Comparison of ENCODE assay signal across 9 mouse cellular contexts in genomic region chr8:57333483-57333770, GRCm38 (mm10). TPM values are rescaled to one million over a fixed set of nuclear protein-coding genes. Genes with fewer than 3 reads are reported as not detected.
DNase-seq lines count a peak whose midpoint lies in the region; ATAC-seq and TF ChIP-seq lines count a peak whose summit lies in the region.
"Had no signal": no experiment of that assay in that cellular context is flagged by ENCODE, and none has a peak within 500 bp of the region (broad histone marks: within the 10 kb centered on the region; RNA-seq: fewer than 3 reads in every experiment).

No protein-coding gene starts in this region.

- peak overlapping the region; percentile 45 for H3K4me2 ChIP-seq in embryonic facial prominence, embryonic 15.5 days (replicated peaks)
- H3K4me2 ChIP-seq in intestine, postnatal 0 days (replicated peaks; ENCODE audit: low read depth): peak overlapping the region; percentile 52

- no peak for DNase-seq in kidney, adult 2 months
- DNase-seq in kidney, adult 9 months: no peak
- DNase-seq in ES-CJ7 (ENCODE audit: low read depth, low spot score): peak; percentile 63
- no peak for DNase-seq in adrenal gland, postnatal 14 days
- no peak for DNase-seq in layer of hippocampus, adult 18-20 months (ENCODE audit: low spot score in 2 of 2)
- DNase-seq in right cerebral cortex, postnatal 25 days: no peak
- DNase-seq: lung, postnatal 10 days had no signal

- no peaks in the 10 kb centered on the region for H3K4me1 ChIP-seq in kidney, adult 2 months (ENCODE audit: control insufficient read depth, insufficient read depth, low read length)
- peaks cover 20% of the 10 kb centered on the region for H3K4me1 ChIP-seq in embryonic facial prominence, embryonic 15.5 days
- H3K4me1 ChIP-seq in intestine, postnatal 0 days (replicated peaks; ENCODE audit: control insufficient read depth, insufficient read depth, low read length): no peaks in the 10 kb centered on the region

- TF ChIP-seq CTCF in kidney, adult 2 months (conservative IDR thresholded peaks at IDR 0.05; ENCODE audit: insufficient read depth, insufficient read length, low read depth, low read length): 0 out of 2 replicates have a peak, but pooled peaks have one; percentile 5
- peak; percentile 50 for TF ChIP-seq CTCF in intestine, postnatal 0 days (IDR thresholded peaks at IDR 0.05; ENCODE audit: low read depth)

- no peak for TF ChIP-seq POLR2A in kidney, adult 2 months (IDR thresholded peaks at IDR 0.05; ENCODE audit: low read depth, low read length)

- ATAC-seq in embryonic facial prominence, embryonic 15.5 days (ENCODE audit: insufficient number of reproducible peaks, low FRiP score, low TSS enrichment, low read depth): no peak
- no peak for ATAC-seq in intestine, postnatal 0 days

- no peaks in the 10 kb centered on the region for H3K36me3 ChIP-seq in kidney, adult 2 months (ENCODE audit: control insufficient read depth, insufficient read depth, low read length)
- no peaks in the 10 kb centered on the region for H3K36me3 ChIP-seq in embryonic facial prominence, embryonic 15.5 days
- H3K36me3 ChIP-seq in intestine, postnatal 0 days (ENCODE audit: control insufficient read depth, insufficient read depth): no peaks in the 10 kb centered on the region

- H3K4me3 ChIP-seq in kidney, adult 2 months (ENCODE audit: insufficient read depth, low read depth, low read length): no peak overlapping the region
- peak overlapping the region; percentile 33 for H3K4me3 ChIP-seq in embryonic facial prominence, embryonic 15.5 days (replicated peaks)
- peak overlapping the region; percentile 35 for H3K4me3 ChIP-seq in intestine, postnatal 0 days (ENCODE audit: low read depth, low read length)

- no peak overlapping the region for H3K27ac ChIP-seq in kidney, adult 2 months (ENCODE audit: insufficient read depth, low read depth, low read length)
- peak overlapping the region; percentile 79; the same call in 1 of the 2 replicates for H3K27ac ChIP-seq in embryonic facial prominence, embryonic 15.5 days (replicated peaks)
- H3K27ac ChIP-seq in intestine, postnatal 0 days (ENCODE audit: low read depth, low read length): no peak overlapping the region

- WGBS in kidney, adult 2 months: 3% methylated on average over 9 of the region's 9 CpGs
- 2% methylated on average over 9 of the region's 9 CpGs for WGBS in embryonic facial prominence, embryonic 15.5 days
- 5% methylated on average over 9 of the region's 9 CpGs for WGBS in intestine, postnatal 0 days

- no peak overlapping the region; the same call in 1 of the 2 replicates for H3K9ac ChIP-seq in embryonic facial prominence, embryonic 15.5 days
- no peak overlapping the region for H3K9ac ChIP-seq in intestine, postnatal 0 days (ENCODE audit: low read depth, low read length)

- peaks cover 12% of the 10 kb centered on the region for H3K27me3 ChIP-seq in kidney, adult 2 months (replicated peaks; ENCODE audit: control insufficient read depth, insufficient read depth, low read length)
- H3K27me3 ChIP-seq in embryonic facial prominence, embryonic 15.5 days: peaks cover 94% of the 10 kb centered on the region
- peaks cover 82% of the 10 kb centered on the region for H3K27me3 ChIP-seq in intestine, postnatal 0 days (replicated peaks; ENCODE audit: control insufficient read depth, insufficient read depth, low read length)

- H3K9me3 ChIP-seq in embryonic facial prominence, embryonic 15.5 days (replicated peaks): no peaks in the 10 kb centered on the region
- H3K9me3 ChIP-seq in intestine, postnatal 0 days (ENCODE audit: control insufficient read depth): no peaks in the 10 kb centered on the region

RNA-seq across cellular contexts. Expression of gene Hand2, which starts 12.6 kb away (rescaled TPM):
- polyA plus RNA-seq in kidney, adult 2 months (2012; rRNA removed): 0.23 and 0.33 TPM in 2 replicates
- polyA plus RNA-seq in embryonic facial prominence, embryonic 15.5 days (2015; fragmentation: Nextera tagmentation; extraction: Ambion mirVana): 2.3 and 3.8 TPM in 2 replicates
- 3.5 and 3.9 TPM in 2 replicates for polyA plus RNA-seq in intestine, postnatal 0 days (2015; fragmentation: Nextera tagmentation; extraction: Ambion mirVana)
- total RNA-seq in adrenal gland, postnatal 14 days (2021): 35.6 and 40.2 TPM in 2 replicates
- total RNA-seq in layer of hippocampus, adult 18-20 months (2021): not detected
